Mouse (Mus musculus) stomach, postnatal 0 days (tissue): ENCODE data around the gene Yap1.

Experiments used
- CTCF ChIP-seq: IDR thresholded peaks from 2 replicates; pipeline ENCODE4 v1.5.1; 2016; ENCODE audit warnings: antibody characterized with exemption, low read depth, mild to moderate bottlenecking, moderate library complexity
- EP300 ChIP-seq: optimal IDR thresholded peaks from 2 replicates; pipeline ENCODE3; 2016; ENCODE audit warnings: antibody characterized with exemption

DNA sequence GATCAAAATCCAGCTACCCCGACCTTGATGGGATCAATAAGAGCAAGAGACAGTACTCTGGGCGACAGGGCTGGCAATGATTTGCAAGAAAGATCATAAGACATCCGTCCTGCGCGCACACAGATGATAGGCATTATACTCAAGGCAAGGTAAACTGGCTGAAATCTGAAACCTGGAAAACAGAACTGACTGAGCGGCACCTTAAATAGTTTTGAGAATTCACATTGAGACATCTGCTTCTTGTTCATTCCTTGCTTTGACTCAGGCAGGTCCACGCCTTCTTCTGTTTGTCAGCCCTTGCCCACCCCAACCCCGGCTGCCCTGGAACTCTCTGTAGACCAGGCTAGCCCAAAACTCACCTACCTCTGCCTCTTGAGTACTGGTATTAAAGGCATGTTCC, 61.7 kb downstream of the Yap1 start:
- TF ChIP-seq CTCF (no peak), EP300 (no peak)
